Mouse (Mus musculus): ENCODE measurements around the gene Prkcz. TPM values are rescaled to one million over a fixed set of nuclear protein-coding genes. Genes with fewer than 3 reads are reported as not detected.

Gene Prkcz
- 11.8 TPM for polyA plus RNA-seq (2021)

DNA sequence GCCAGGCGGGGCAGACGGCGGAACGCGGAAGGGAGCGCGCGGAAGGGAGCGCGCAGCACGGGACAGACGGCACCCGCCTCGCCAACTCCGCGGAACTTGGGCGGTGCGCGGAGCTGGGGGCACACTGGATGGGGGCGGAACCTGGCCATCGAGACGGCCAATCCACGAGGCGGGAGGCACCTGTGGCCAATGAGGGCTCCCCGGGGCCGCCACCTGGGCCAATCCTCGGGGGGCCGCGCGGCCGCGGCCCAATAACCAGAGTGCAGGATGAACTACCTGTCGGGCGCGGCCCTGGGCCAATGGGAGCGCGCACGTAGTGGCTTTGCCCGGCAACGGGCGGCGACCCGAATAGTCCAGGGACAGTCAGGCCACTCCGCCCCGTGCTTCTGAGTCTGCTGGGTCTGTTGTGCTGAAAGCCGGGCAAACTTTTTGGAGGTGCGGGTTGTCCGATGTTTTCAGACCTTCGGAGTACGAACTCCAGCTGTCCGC is at the start of gene Prkcz:
Prkcz (minus strand) TSS at position 59 of the 489 bp plus-strand sequence.
- POLR2A ChIA-PET = interaction anchor here (0.6 kb wide), 1 partner anchor 239 kb away, joined by 3 read pairs; no protein-coding TSS in a partner anchor
- CTCF ChIA-PET = interaction anchor here (1.2 kb wide), 1 partner anchor 36 kb away, joined by 3 read pairs; no protein-coding TSS in a partner anchor
- in situ Hi-C loops (cut with MboI; ENCODE audit: low pct_unique_long_range_greater_than_20kb) = no loop called here
- TF ChIP-seq CTCF (IDR thresholded peaks at IDR 0.05) = no peak
- ATAC-seq = peak; percentile 93
- peak; percentile 59 for DNase-seq (ENCODE audit: low read depth, low spot score)
- no peaks in the 10 kb centered on the region for H3K27me3 ChIP-seq

DNA sequence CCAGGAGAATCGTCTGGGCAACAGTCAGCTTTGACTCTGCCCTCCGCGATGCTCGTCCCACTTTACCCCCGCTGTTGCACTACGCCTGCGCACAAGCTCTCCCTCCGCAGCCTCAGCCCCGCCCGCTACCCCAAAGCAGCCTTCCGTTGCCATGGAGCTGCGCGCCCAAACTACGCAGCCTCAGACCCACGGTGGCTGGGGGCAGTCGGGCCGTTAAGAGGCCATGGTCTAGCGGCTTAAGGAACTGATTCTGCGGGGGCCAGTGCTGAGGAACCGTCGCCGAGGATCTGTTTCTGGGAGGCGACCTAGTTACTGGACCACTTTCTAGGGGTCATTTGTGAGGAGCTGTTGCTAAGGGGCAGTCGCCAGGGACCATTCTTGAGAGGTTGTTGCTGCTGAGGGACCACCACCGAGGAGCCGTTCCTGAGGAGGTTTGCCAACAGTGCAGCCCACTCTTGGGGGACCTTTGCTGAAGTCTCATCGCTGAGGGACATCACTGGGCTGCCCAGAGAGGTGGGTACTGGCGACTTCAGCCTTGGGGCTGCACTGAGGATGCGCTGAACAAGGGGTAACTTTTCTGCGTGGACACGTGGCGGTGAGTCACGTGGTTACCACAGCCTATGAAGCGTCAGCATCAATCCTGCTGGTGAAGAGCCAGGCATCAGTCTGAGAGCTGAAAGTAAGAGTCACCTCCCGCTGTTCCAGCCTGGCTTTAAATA is 48.1 kb upstream of the Prkcz start, which contains the start of gene Cfap74:
Cfap74 (plus strand) TSS at position 133 of the 719 bp plus-strand sequence.
- no peaks in the 10 kb centered on the region for H3K27me3 ChIP-seq
- in situ Hi-C loops (cut with MboI; ENCODE audit: low pct_unique_long_range_greater_than_20kb) = no loop called here
- ATAC-seq (no peak), DNase-seq (ENCODE audit: low read depth, low spot score) (peak; percentile 31)
- TF ChIP-seq CTCF (IDR thresholded peaks at IDR 0.05) = no peak
- CTCF ChIA-PET = no interaction called here
- POLR2A ChIA-PET = interaction anchor here (0.6 kb wide), 1 partner anchor 16 kb away, joined by 3 read pairs; no protein-coding TSS in a partner anchor

DNA sequence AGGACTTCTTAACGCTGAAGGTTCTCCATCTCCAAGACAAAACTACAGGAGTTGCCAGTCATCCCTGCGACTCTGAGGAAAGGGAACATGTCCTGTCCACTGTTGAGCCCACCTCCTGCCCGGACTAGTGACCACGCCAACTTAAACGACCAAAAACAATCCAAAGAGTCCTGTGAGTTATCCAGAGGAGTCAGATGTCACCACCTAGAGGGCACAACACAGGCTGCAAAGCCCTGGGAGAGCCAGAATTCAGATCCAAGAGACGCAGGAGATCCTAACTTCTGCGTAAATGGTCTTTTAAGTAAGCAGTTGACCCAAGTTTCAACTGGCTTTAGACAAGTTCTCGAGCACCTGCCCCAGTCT is 47.5 kb upstream of the Prkcz start:
- ChIA-PET CTCF (no interaction called here), POLR2A (no interaction called here)
- no peak for TF ChIP-seq CTCF (IDR thresholded peaks at IDR 0.05)
- in situ Hi-C loops (cut with MboI; ENCODE audit: low pct_unique_long_range_greater_than_20kb) = no loop called here
- DNase-seq (ENCODE audit: low read depth, low spot score) (no peak), ATAC-seq (no peak)
- no peaks in the 10 kb centered on the region for H3K27me3 ChIP-seq

DNA sequence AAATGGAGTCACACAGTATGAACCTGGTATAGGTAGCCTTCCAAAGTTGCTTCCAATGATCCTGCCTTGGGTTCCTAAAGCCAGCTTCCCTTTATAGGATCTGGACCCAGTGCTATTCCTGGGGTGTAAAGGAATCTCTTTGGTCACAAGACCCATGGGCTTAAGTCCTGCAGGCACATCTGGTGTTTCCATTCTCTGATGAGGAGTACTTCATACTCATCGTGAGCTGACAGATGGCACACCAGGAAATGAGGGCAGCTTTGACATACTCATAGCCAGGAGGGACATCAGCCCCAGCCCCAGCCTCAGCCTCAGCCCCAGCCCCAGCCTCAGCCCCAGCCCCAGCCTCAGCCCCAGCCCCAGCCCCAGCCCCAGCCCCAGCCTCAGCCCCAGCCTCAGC is 41.3 kb upstream of the Prkcz start:
- H3K27me3 ChIP-seq = peaks cover 4% of the 10 kb centered on the region
- no peak for DNase-seq (ENCODE audit: low read depth, low spot score)
- no peak for ATAC-seq
- in situ Hi-C loops (cut with MboI; ENCODE audit: low pct_unique_long_range_greater_than_20kb) = no loop called here
- ChIA-PET POLR2A (no interaction called here), CTCF (no interaction called here)
- TF ChIP-seq CTCF (IDR thresholded peaks at IDR 0.05) = no peak

DNA sequence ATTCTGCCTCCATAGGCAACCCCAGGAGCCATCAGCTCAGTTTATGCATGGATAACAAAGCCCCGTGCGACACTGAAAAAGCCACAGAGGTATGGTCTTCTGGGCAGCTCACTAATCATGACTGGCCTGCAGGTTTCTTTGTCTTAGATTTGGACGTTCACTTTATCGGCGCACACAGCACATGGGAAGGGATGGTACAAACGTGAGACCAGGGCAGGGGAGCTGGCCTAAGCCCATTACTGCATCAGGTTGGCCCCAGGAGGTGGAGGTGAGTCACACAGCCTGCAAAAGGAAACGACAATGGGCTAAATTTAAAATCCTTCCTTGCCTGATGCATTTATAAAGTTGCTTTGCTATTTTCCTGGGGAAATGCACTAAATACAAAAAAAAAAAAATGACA is 40.0 kb upstream of the Prkcz start:
- no peak for TF ChIP-seq CTCF (IDR thresholded peaks at IDR 0.05)
- DNase-seq (ENCODE audit: low read depth, low spot score) = no peak
- ChIA-PET CTCF (no interaction called here), POLR2A (no interaction called here)
- peaks cover 11% of the 10 kb centered on the region for H3K27me3 ChIP-seq
- in situ Hi-C loops (cut with MboI; ENCODE audit: low pct_unique_long_range_greater_than_20kb) = no loop called here
- no peak for ATAC-seq

DNA sequence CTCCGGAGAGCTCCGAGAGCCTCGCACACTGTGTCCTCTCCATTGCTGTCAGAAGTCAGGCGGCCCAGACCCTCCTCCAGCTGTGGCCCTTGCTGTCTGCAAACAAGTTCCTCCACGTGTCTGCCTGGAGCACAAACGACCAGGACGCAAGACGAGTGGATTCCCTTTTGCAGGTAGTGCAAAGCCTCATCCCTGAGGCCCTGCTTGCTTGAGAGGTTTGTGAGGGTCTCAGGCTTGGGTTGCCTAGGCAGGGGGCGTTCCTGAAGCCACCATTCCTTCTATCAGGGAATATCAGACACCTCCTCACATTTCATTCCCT is 37.0 kb upstream of the Prkcz start:
- peaks cover 27% of the 10 kb centered on the region for H3K27me3 ChIP-seq
- CTCF ChIA-PET = no interaction called here

DNA sequence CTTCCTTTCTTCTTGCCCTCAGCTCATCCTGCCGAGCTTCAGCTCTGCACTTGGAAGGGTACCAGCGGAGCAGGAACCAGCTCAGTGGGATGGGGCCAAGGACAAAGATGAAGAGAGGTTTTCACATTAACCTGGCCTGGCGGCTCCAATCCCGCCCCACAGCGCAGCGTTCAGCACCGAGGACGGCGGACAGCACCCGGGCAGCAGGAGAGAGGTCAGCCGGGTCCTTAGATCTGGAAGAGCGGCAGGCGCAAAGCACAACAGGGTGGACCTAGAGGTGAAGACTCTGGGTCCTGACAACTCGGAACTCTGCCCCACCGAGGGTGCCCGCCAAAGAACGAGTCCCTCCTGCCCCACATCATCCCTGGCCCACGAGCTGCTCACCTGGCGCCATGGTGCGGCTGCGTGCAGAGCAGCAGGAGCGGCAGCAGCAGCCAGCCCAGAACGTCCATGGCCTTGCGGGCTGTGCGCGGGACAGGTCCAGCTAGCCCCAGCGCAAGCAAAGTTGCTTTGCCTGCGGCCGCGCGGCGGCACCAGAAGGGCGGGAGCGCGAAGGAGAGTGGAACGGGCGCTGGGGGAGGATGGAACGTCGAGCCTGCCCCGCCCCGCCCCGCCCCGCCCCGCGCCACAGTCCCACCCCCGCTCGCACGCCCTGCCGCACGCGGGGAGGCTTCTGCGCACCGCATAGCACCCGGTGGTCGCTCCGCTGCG is 36.5 kb upstream of the Prkcz start, which contains the start of gene Gabrd:
Gabrd (minus strand) TSS at position 602 of the 711 bp plus-strand sequence.
- CTCF ChIA-PET = interaction anchor here (0.6 kb wide), 1 partner anchor 37 kb away, joined by 3 read pairs; the partner anchor contains the start of gene Prkcz
- TF ChIP-seq CTCF (IDR thresholded peaks at IDR 0.05) = no peak
- POLR2A ChIA-PET = no interaction called here
- peaks cover 27% of the 10 kb centered on the region for H3K27me3 ChIP-seq
- in situ Hi-C loops (cut with MboI; ENCODE audit: low pct_unique_long_range_greater_than_20kb) = no loop called here
- no peak for DNase-seq (ENCODE audit: low read depth, low spot score)
- peak; percentile 44 for ATAC-seq

More for the DNA sequence above, 37.0 kb upstream of the Prkcz start:
- no peak for DNase-seq (ENCODE audit: low read depth, low spot score)
- POLR2A ChIA-PET = no interaction called here
- in situ Hi-C loops (cut with MboI; ENCODE audit: low pct_unique_long_range_greater_than_20kb) = no loop called here
- no peak for TF ChIP-seq CTCF (IDR thresholded peaks at IDR 0.05)
- ATAC-seq = no peak

DNA sequence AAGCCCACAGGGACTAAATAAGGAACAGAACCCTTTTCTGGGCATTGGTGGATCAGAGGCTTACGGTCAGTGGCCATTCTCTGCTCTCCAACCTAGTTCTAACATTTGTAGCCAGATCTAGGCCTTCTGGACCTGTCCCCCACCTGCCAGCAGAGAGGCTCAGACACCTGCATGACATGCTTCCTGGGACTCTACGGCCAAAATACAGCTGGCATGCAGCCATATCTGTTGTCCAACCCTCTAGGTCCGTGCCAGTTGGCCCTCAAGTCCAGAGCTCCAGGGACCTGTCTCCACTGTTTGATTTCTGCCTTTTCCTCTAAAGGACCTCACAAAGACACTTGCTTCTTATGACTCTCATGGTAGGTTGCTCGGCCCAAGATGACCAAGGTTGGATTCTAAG is 35.6 kb upstream of the Prkcz start:
- no peak for DNase-seq (ENCODE audit: low read depth, low spot score)
- CTCF ChIA-PET = interaction anchor here (0.6 kb wide), 1 partner anchor 36 kb away, joined by 3 read pairs; the partner anchor contains the start of gene Prkcz
- H3K27me3 ChIP-seq = peaks cover 27% of the 10 kb centered on the region
- TF ChIP-seq CTCF (IDR thresholded peaks at IDR 0.05) = no peak
- in situ Hi-C loops (cut with MboI; ENCODE audit: low pct_unique_long_range_greater_than_20kb) = no loop called here
- POLR2A ChIA-PET = no interaction called here
- no peak for ATAC-seq

DNA sequence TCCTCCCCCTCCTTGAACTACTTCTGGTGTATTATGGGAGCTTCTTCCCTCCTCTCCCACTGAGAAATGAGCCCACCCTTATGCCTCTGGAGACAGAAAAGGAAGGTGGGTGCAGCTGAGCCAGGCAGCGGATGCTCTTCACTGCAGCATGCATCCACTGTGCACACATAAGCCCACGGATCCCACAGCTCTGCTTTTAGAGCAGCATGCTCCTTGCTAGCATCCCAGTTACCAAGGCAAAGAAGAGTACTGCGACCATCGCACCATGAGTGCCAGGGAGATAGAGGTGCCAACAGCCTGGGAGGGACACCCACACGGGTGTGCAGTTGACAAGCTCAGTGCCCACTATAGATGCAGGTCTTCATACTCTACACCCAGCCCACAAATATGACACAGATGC is 34.3 kb upstream of the Prkcz start:
- no peak for DNase-seq (ENCODE audit: low read depth, low spot score)
- in situ Hi-C loops (cut with MboI; ENCODE audit: low pct_unique_long_range_greater_than_20kb) = no loop called here
- ChIA-PET POLR2A (no interaction called here), CTCF (no interaction called here)
- ATAC-seq = no peak
- H3K27me3 ChIP-seq = peaks cover 31% of the 10 kb centered on the region
- TF ChIP-seq CTCF (IDR thresholded peaks at IDR 0.05) = no peak

DNA sequence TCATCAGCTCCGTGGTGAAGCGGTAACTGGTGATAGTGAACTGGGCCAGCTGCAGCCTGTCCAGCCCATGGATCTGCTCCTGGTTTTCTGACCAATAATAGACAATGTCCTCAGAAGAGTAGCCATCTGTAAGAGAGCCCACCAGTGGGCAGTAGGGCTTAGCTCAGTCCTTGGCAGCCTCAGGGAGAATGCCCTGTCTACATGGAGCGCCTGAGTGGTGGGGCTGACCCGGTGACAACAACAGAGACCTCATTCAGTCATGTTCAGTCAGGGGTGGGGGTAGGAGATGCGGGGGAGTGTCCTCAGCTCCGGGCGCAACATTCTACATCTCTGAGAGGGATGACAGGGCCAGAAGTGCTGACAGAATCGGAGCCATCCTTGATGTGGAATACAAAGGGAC is 26.0 kb upstream of the Prkcz start:
- no peak for TF ChIP-seq CTCF (IDR thresholded peaks at IDR 0.05)
- peaks cover 23% of the 10 kb centered on the region for H3K27me3 ChIP-seq
- in situ Hi-C loops (cut with MboI; ENCODE audit: low pct_unique_long_range_greater_than_20kb) = no loop called here
- ATAC-seq (no peak), DNase-seq (ENCODE audit: low read depth, low spot score) (no peak)
- ChIA-PET CTCF (no interaction called here), POLR2A (no interaction called here)

DNA sequence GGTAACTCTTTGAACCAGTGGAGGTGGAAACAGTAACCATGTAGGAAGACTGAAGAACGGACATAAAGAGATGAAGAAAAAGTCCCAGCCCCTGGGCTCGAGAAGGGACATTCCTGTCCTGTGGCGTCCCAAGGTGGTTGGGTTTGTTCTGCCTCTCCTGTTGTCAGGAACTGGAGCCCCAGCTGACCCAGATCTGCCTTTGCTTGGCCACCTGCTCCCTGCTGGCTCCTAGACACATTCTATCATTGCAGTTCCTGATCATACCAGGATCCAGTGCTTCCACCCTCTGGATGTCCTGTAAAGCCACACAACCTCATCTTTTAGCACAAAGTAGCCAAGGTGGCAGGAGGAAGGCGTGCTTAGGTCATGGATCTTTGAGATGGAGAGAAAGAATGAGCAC is 22.2 kb upstream of the Prkcz start:
- peaks cover 21% of the 10 kb centered on the region for H3K27me3 ChIP-seq
- no peak for ATAC-seq
- ChIA-PET CTCF (no interaction called here), POLR2A (no interaction called here)
- no peak for TF ChIP-seq CTCF (IDR thresholded peaks at IDR 0.05)
- in situ Hi-C loops (cut with MboI; ENCODE audit: low pct_unique_long_range_greater_than_20kb) = no loop called here
- no peak for DNase-seq (ENCODE audit: low read depth, low spot score)
